Mouse (Mus musculus): ENCODE data around the gene Washc1.
"Not testable (repeated sequence)": the region's sequence is repeated elsewhere in the genome, so short reads cannot be mapped to it uniquely, and the experiment has no call there.

Gene Washc1

GRCm38 (mm10) chr17:66118991-66119390 is 7.6 kb downstream of the Washc1 start:
- DNase-seq, result peak; percentile 45 to 66

- peak in 1 of 2 experiments; percentile 73 for DNase-seq
Observed at GRCm38 (mm10) chr17:66120701-66121100, 9.4 kb downstream of the Washc1 start.

GRCm38 (mm10) chr17:66123066-66123815 is 11.9 kb downstream of the Washc1 start, which contains the start of gene Ddx11:
Gene Ddx11, plus strand, starts transcription at chr17:66123520.
- peak; percentile 97 to 98 for DNase-seq

GRCm38 (mm10) chr17:66123816-66124610 is 12.7 kb downstream of the Washc1 start:
- no peak for DNase-seq

GRCm38 (mm10) chr17:66125211-66125610 is 13.9 kb downstream of the Washc1 start:
- DNase-seq, result no peak

- no peak for DNase-seq
Observed at GRCm38 (mm10) chr17:66130371-66130770, 19.0 kb downstream of the Washc1 start.

- DNase-seq, result no peak
Observed at GRCm38 (mm10) chr17:66131212-66131611, 19.9 kb downstream of the Washc1 start.

GRCm38 (mm10) chr17:66152706-66153662 is 41.6 kb downstream of the Washc1 start:
- not testable (repeated sequence) for DNase-seq

- not testable (repeated sequence) for DNase-seq
Observed at GRCm38 (mm10) chr17:66153735-66154423, 42.5 kb downstream of the Washc1 start.

- no peak for DNase-seq
Observed at GRCm38 (mm10) chr17:66154876-66155275, 43.5 kb downstream of the Washc1 start.

- no peak for DNase-seq
Observed at GRCm38 (mm10) chr17:66158271-66158670, 46.9 kb downstream of the Washc1 start.

- not testable (repeated sequence) for DNase-seq
Observed at GRCm38 (mm10) chr17:66167141-66167540, 55.8 kb downstream of the Washc1 start.

Data from cerebellum, postnatal 25 days (tissue).